Mouse (Mus musculus) layer of hippocampus, postnatal 36 days (tissue): ENCODE results near the gene Pih1h3b. TPM values are rescaled to one million over a fixed set of nuclear protein-coding genes. Genes with fewer than 3 reads are reported as not detected.

Experiments
- DNase-seq, 2 experiments: peaks; one replicate each; pipeline ENCODE4 v3.0.0; 2022
- total RNA-seq, 2 experiments: library from RNA; stranded (reverse); gene quantifications; 2 replicates each; pipeline ENCODE4 v1.2.3; 2021

Pih1h3b gene
- not detected for total RNA-seq

GRCm38 (mm10) chrX:140062135-140062975, at the start of gene Pih1h3b, which contains the start of gene Nup62cl:
Gene Pih1h3b, plus strand, starts transcription at chrX:140062879.
Gene Nup62cl, minus strand, starts transcription at chrX:140062712.
- DNase-seq = peak in 1 of 2 experiments; percentile 2

- DNase-seq = no peak
Observed at GRCm38 (mm10) chrX:140060886-140061874, 1.5 kb upstream of the Pih1h3b start.

DNA sequence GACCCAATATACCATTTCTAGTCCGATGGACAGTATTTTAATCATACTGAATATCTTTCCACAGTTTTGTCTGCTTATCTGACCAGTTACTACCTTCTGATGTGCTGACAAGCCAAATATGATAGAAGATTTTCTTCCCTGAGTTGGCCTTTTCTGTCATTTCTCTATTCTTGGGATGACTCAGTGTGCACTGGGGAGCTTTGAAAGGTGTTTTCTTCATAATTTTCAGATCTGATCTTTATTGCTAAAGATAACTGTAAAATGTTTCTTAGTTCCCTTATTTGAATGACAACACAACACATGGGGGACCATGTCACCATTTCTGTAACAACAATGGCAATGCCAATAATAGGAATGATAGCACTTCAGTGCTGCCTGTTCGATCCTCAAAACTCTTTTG, 19.9 kb downstream of the Pih1h3b start:
- no peak for DNase-seq

GRCm38 (mm10) chrX:140094066-140094465, 31.4 kb downstream of the Pih1h3b start:
- no peak for DNase-seq

Other genes starting within 250 kb of the Pih1h3b start
- gene Morc4, start 191.2 kb upstream of the Pih1h3b start, total RNA-seq = 1 to 10 TPM; 5.7 to 6.3 TPM
- gene Rbm41, start 64.3 kb upstream of the Pih1h3b start, total RNA-seq = 10 to 100 TPM; 10.7 to 13.0 TPM
- gene Nup62cl, start 167 bp upstream of the Pih1h3b start, total RNA-seq = under 1 TPM; 0.17 to 0.43 TPM